Comparison of ENCODE assay signal across 20 mouse cellular contexts in the genomic region with DNA sequence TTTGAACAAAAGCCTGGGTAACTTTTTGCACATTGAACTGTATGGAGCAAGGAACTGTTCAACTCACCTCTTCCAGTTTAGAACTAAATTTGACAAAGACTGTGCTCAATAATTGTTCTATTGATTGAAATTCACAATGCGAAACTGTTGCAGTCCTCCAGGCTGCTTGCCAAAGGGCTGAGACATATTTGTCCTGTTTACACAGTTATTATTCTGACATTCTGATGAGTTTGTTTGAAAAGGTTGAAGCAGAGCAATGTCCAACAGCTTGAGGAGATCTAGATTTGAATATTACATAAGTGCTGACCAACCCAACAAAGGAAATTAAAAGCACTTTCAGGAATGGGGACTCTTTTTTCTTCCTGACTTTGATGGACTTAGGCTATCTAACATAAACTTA.
A peak's percentile ranks its signal among the peaks of the same experiment; 100 is the strongest.
DNase-seq lines count a peak whose midpoint lies in the region; ATAC-seq and TF ChIP-seq lines count a peak whose summit lies in the region.
"Had no signal": no experiment of that assay in that cellular context is flagged by ENCODE, and none has a peak within 500 bp of the region (broad histone marks: within the 10 kb centered on the region; RNA-seq: fewer than 3 reads in every experiment).

No protein-coding gene starts in this region.

- H3K4me3 ChIP-seq in kidney, adult 2 months (ENCODE audit: insufficient read depth, low read depth, low read length) = no peak overlapping the region
- no peak overlapping the region for H3K4me3 ChIP-seq in kidney, embryonic 14.5 days (ENCODE audit: low read length)
- no peak overlapping the region for H3K4me3 ChIP-seq in lung, embryonic 16.5 days (ENCODE audit: low read length)
- H3K4me3 ChIP-seq in kidney, embryonic 16.5 days (ENCODE audit: low read length) = no peak overlapping the region
- H3K4me3 ChIP-seq in forebrain, postnatal 0 days (ENCODE audit: low read depth, low read length) = no peak overlapping the region
- H3K4me3 ChIP-seq: forebrain, embryonic 10.5 days; hindbrain, embryonic 15.5 days; limb, embryonic 12.5 days; liver, embryonic 13.5 days; lung, embryonic 15.5 days had no signal

- peaks cover 31% of the 10 kb centered on the region for H3K4me1 ChIP-seq in kidney, adult 2 months (ENCODE audit: control insufficient read depth, insufficient read depth, low read length)
- peaks cover 10% of the 10 kb centered on the region; the same call in 1 of the 2 replicates for H3K4me1 ChIP-seq in kidney, embryonic 14.5 days (ENCODE audit: control insufficient read depth, insufficient read depth, low read length)
- peaks cover 6% of the 10 kb centered on the region; the same call in 1 of the 2 replicates for H3K4me1 ChIP-seq in lung, embryonic 16.5 days (replicated peaks; ENCODE audit: control insufficient read depth, insufficient read depth, low read length)
- peaks cover 13% of the 10 kb centered on the region for H3K4me1 ChIP-seq in kidney, embryonic 16.5 days (ENCODE audit: insufficient read depth, low read length)
- H3K4me1 ChIP-seq in forebrain, postnatal 0 days (ENCODE audit: insufficient read depth) = no peaks in the 10 kb centered on the region
- H3K4me1 ChIP-seq: liver, embryonic 13.5 days had no signal

- no peaks in the 10 kb centered on the region for H3K27me3 ChIP-seq in kidney, adult 2 months (replicated peaks; ENCODE audit: control insufficient read depth, insufficient read depth, low read length)
- H3K27me3 ChIP-seq in kidney, embryonic 14.5 days (ENCODE audit: control insufficient read depth, insufficient read depth, low read length) = no peaks in the 10 kb centered on the region
- no peaks in the 10 kb centered on the region for H3K27me3 ChIP-seq in lung, embryonic 16.5 days (ENCODE audit: control insufficient read depth, insufficient read depth, low read depth, low read length)
- H3K27me3 ChIP-seq in kidney, embryonic 16.5 days (ENCODE audit: insufficient read depth, low read length) = no peaks in the 10 kb centered on the region
- H3K27me3 ChIP-seq in forebrain, postnatal 0 days (ENCODE audit: insufficient read depth, low read length) = no peaks in the 10 kb centered on the region
- H3K27me3 ChIP-seq: hindbrain, embryonic 15.5 days; limb, embryonic 12.5 days; liver, embryonic 13.5 days; lung, embryonic 15.5 days; Patski had no signal

- WGBS in kidney, adult 2 months = 43% methylated on average over 1 of the region's 1 CpGs
- 93% methylated on average over 1 of the region's 1 CpGs for WGBS in kidney, embryonic 14.5 days
- 59% methylated on average over 1 of the region's 1 CpGs for WGBS in lung, embryonic 16.5 days
- WGBS in kidney, embryonic 16.5 days = 88% methylated on average over 1 of the region's 1 CpGs
- 40% methylated on average over 1 of the region's 1 CpGs for WGBS in forebrain, postnatal 0 days

- H3K4me2 ChIP-seq in kidney, embryonic 14.5 days (replicated peaks; ENCODE audit: low read depth, low read length) = no peak overlapping the region
- H3K4me2 ChIP-seq in lung, embryonic 16.5 days (ENCODE audit: low read depth, low read length) = no peak overlapping the region
- no peak overlapping the region for H3K4me2 ChIP-seq in kidney, embryonic 16.5 days (replicated peaks; ENCODE audit: low read depth, low read length)
- H3K4me2 ChIP-seq in forebrain, postnatal 0 days (ENCODE audit: low read depth) = no peak overlapping the region
- H3K4me2 ChIP-seq: hindbrain, embryonic 15.5 days; limb, embryonic 12.5 days; liver, embryonic 13.5 days; lung, embryonic 15.5 days had no signal

- H3K9ac ChIP-seq in kidney, embryonic 14.5 days (ENCODE audit: low read depth, low read length) = no peak overlapping the region
- H3K9ac ChIP-seq in lung, embryonic 16.5 days (ENCODE audit: low read length) = no peak overlapping the region
- no peak overlapping the region for H3K9ac ChIP-seq in kidney, embryonic 16.5 days (replicated peaks; ENCODE audit: low read length)
- H3K9ac ChIP-seq in forebrain, postnatal 0 days = no peak overlapping the region
- H3K9ac ChIP-seq: hindbrain, embryonic 15.5 days; limb, embryonic 12.5 days; liver, embryonic 13.5 days; lung, embryonic 15.5 days had no signal

- H3K27ac ChIP-seq in kidney, adult 2 months (ENCODE audit: insufficient read depth, low read depth, low read length) = peak overlapping the region; percentile 11
- H3K27ac ChIP-seq in kidney, embryonic 14.5 days (ENCODE audit: low read depth, low read length) = no peak overlapping the region; the same call in 1 of the 2 replicates
- H3K27ac ChIP-seq in lung, embryonic 16.5 days (ENCODE audit: low read length) = 0 out of 2 replicates have a peak overlapping the region, but pooled peaks have one; percentile 3
- H3K27ac ChIP-seq in kidney, embryonic 16.5 days (ENCODE audit: low read length) = peak overlapping the region; percentile 41; the same call in 1 of the 2 replicates
- no peak overlapping the region for H3K27ac ChIP-seq in forebrain, postnatal 0 days (ENCODE audit: low read depth, low read length)
- H3K27ac ChIP-seq: forebrain, embryonic 10.5 days; hindbrain, embryonic 15.5 days; limb, embryonic 12.5 days; liver, embryonic 13.5 days; lung, embryonic 15.5 days had no signal

- no peak for ATAC-seq in kidney, embryonic 14.5 days (ENCODE audit: low FRiP score, low TSS enrichment)
- no peak for ATAC-seq in lung, embryonic 16.5 days (ENCODE audit: low read depth)
- no peak for ATAC-seq in kidney, embryonic 16.5 days (ENCODE audit: low FRiP score, low TSS enrichment)
- no peak for ATAC-seq in forebrain, postnatal 0 days

- no peak for TF ChIP-seq CTCF in kidney, adult 2 months (conservative IDR thresholded peaks at IDR 0.05; ENCODE audit: insufficient read depth, insufficient read length, low read depth, low read length)
- no peak for TF ChIP-seq CTCF in forebrain, postnatal 0 days (IDR thresholded peaks at IDR 0.05; ENCODE audit: low read depth)

- TF ChIP-seq POLR2A in kidney, adult 2 months (IDR thresholded peaks at IDR 0.05; ENCODE audit: low read depth, low read length) = no peak

- H3K9me3 ChIP-seq in kidney, embryonic 14.5 days (ENCODE audit: control insufficient read depth, low read length) = no peaks in the 10 kb centered on the region
- H3K9me3 ChIP-seq in lung, embryonic 16.5 days (ENCODE audit: control insufficient read depth, low read length) = no peaks in the 10 kb centered on the region
- no peaks in the 10 kb centered on the region for H3K9me3 ChIP-seq in kidney, embryonic 16.5 days (ENCODE audit: low read length)
- H3K9me3 ChIP-seq in forebrain, postnatal 0 days (ENCODE audit: low read length) = no peaks in the 10 kb centered on the region
- H3K9me3 ChIP-seq: forebrain, embryonic 10.5 days; hindbrain, embryonic 15.5 days; limb, embryonic 12.5 days; liver, embryonic 13.5 days; lung, embryonic 15.5 days had no signal

- peak; percentile 52 for DNase-seq in kidney, adult 2 months
- DNase-seq in lung, postnatal 25 days (ENCODE audit: low spot score) = no peak
- peak; percentile 32 for DNase-seq in lung, postnatal 36 days
- no peak for DNase-seq in forebrain, postnatal 0 days
- DNase-seq: adrenal gland, postnatal 36 days; cerebellum, adult 11 months; cerebellum, adult 9-11 months; gastrocnemius, postnatal 36 days; layer of hippocampus, postnatal 36 days; liver, embryonic 13.5 days; right cerebral cortex, postnatal 4 days; thymus, postnatal 14 days had no signal

- no peaks in the 10 kb centered on the region for H3K36me3 ChIP-seq in kidney, adult 2 months (ENCODE audit: control insufficient read depth, insufficient read depth, low read length)
- no peaks in the 10 kb centered on the region for H3K36me3 ChIP-seq in kidney, embryonic 14.5 days (ENCODE audit: control insufficient read depth, insufficient read depth, low read length)
- H3K36me3 ChIP-seq in lung, embryonic 16.5 days (ENCODE audit: control insufficient read depth, insufficient read depth, low read length) = no peaks in the 10 kb centered on the region
- H3K36me3 ChIP-seq in kidney, embryonic 16.5 days (ENCODE audit: insufficient read depth, low read length) = no peaks in the 10 kb centered on the region
- H3K36me3 ChIP-seq in forebrain, postnatal 0 days (ENCODE audit: insufficient read depth) = no peaks in the 10 kb centered on the region
- H3K36me3 ChIP-seq: forebrain, embryonic 10.5 days; hindbrain, embryonic 15.5 days; limb, embryonic 12.5 days; liver, embryonic 13.5 days; lung, embryonic 15.5 days had no signal

Comparison
In these comparisons a context has a peak if more than half of its experiments do, and no peak if none do; other contexts are left out.
1. DNase-seq: peak in kidney, adult 2 months (single experiment) and lung, postnatal 36 days (single experiment); none in lung, postnatal 25 days (single experiment) and forebrain, postnatal 0 days (single experiment).
2. H3K27ac ChIP-seq: peak in kidney, adult 2 months (single experiment), lung, embryonic 16.5 days (single experiment) and kidney, embryonic 16.5 days (single experiment); none in kidney, embryonic 14.5 days (single experiment) and forebrain, postnatal 0 days (single experiment).